Mouse (Mus musculus): ENCODE results near the gene Rccd1. TPM values are rescaled to one million over a fixed set of nuclear protein-coding genes. Genes with fewer than 3 reads are reported as not detected.
A peak's percentile ranks its signal among the peaks of the same experiment; 100 is the strongest.

Gene Rccd1
- 10.8 and 12.2 TPM in 2 replicates for polyA plus RNA-seq (2012; rRNA removed)

DNA sequence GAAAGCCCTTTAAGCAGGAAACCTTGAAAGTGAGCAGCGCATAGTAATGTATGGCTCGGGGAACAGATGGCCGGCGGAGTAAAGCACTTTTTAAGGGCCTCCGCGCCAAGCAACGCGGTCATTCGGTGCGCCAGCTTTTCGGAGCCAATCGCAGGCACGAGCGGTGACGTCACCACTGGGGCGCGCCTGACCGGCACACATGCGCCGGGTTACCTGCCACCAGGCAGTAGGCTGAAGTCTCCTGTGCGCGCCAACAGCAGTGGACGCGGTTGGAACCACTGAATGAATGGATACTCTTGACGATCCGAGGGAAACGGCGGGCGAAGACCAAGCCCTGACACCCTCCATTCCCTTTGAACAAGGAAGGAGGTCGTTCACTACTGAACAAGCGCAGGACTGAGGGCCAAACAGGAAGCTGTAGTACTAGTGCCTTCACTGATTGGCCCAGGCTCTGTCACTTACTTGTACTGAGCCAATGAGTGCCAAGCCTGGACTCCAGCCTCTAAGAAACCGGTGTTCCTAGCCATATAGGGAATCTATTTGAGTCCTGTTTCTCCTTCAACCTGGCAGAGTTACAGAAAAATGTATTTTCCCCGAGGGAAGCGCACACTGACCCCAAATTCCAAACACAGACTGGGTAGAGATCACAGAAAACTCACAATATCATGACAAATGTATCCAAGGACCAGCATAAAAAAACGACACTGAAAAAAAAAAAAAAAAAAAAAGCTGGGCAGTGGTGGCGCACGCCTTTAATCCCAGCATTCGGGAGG lies at the start of gene Rccd1:
Gene Rccd1 (minus strand): TSS at position 412 of the 773 bp plus-strand sequence.
- Histone ChIP-seq H3K4me1 (ENCODE audit: control insufficient read depth, insufficient read depth, low read length) (peaks cover 3% of the 10 kb centered on the region; the same call in 1 of the 2 replicates), H3K4me3 (replicated peaks; ENCODE audit: extremely low read depth, low read depth, low read length) (peak within 1 kb of the TSS; percentile 80)
- under 1% methylated on average over 38 of the region's 38 CpGs for WGBS
- TF ChIP-seq CTCF (IDR thresholded peaks at IDR 0.05; ENCODE audit: insufficient read depth, low read length) (no peak), POLR2A (IDR thresholded peaks at IDR 0.05; ENCODE audit: borderline replicate concordance, extremely low read depth, low read depth, low read length) (peak; percentile 85; the same call in 1 of the 2 replicates)
- peak; percentile 96 for DNase-seq

DNA sequence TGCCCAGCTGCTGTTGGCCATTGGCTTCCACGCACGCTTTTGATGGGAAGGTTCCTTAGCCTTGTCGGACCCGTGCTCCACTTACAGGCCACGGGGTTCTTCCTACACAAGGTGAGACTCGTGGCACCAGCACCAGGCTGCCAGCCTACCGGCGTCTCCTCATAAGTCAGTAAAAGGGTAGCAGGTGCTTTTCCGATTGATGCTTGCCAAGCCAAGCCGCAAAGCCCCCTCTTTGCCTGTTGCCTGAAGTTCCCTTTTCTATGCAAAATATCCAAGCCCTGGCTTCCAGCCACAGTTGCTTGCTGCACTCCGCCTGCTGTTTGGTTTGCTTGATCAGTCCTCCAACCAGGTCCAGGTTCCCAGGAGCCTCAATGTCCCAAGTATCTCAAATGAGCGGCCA lies 49.6 kb upstream of the Rccd1 start:
- peaks cover 15% of the 10 kb centered on the region for H3K4me1 ChIP-seq (ENCODE audit: control insufficient read depth, insufficient read depth, low read length)
- H3K4me3 ChIP-seq (replicated peaks; ENCODE audit: extremely low read depth, low read depth, low read length), result no peak overlapping the region
- TF ChIP-seq POLR2A (IDR thresholded peaks at IDR 0.05; ENCODE audit: borderline replicate concordance, extremely low read depth, low read depth, low read length), result no peak
- no peak for TF ChIP-seq CTCF (IDR thresholded peaks at IDR 0.05; ENCODE audit: insufficient read depth, low read length)
- DNase-seq, result no peak
- 70% methylated on average over 12 of the region's 12 CpGs for WGBS

DNA sequence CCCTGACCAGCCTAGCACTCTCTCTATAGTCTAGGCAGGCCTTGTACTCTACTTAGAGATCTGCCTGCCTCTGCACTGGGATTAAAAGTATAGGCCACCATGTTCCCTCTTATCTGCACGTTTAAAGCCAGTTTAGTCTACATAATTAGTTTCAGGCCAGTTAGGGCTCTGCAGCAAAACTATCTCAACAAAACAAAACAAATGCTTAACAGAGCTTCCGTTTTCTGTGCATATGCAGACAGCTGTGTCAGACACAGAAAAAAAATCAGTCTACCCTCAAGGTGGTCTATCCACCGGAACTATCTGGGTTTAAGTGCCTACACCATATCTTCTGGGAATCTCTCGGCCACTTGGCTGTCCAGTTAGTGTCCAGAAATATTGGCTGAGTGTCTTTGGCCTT lies 49.1 kb upstream of the Rccd1 start:
- TF ChIP-seq CTCF (IDR thresholded peaks at IDR 0.05; ENCODE audit: insufficient read depth, low read length) (no peak), POLR2A (IDR thresholded peaks at IDR 0.05; ENCODE audit: borderline replicate concordance, extremely low read depth, low read depth, low read length) (no peak)
- DNase-seq, result no peak
- Histone ChIP-seq H3K4me1 (ENCODE audit: control insufficient read depth, insufficient read depth, low read length) (peaks cover 16% of the 10 kb centered on the region), H3K4me3 (replicated peaks; ENCODE audit: extremely low read depth, low read depth, low read length) (no peak overlapping the region)
- WGBS, result 71% methylated on average over 4 of the region's 4 CpGs

DNA sequence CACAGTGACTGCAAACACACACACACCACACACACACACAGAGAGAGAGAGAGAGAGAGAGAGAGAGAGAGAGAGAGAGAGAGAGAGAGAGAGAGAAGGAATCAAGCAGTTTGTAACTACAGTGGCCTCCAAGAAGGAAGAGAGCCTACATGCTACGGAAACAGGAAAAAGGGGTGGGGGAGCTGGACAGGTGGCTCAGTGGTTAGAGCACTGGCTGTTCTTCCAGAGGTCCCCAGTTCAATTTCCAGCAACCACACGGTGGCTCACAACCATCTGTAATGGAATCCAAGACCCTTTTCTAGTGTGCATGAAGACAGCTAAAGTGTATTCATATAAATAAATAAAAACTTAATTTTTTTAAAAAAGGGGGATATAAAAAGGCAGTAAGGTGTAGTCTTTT lies 48.4 kb upstream of the Rccd1 start:
- DNase-seq, result no peak
- TF ChIP-seq CTCF (IDR thresholded peaks at IDR 0.05; ENCODE audit: insufficient read depth, low read length) (no peak), POLR2A (IDR thresholded peaks at IDR 0.05; ENCODE audit: borderline replicate concordance, extremely low read depth, low read depth, low read length) (no peak)
- H3K4me3 ChIP-seq (replicated peaks; ENCODE audit: extremely low read depth, low read depth, low read length), result no peak overlapping the region
- H3K4me1 ChIP-seq (ENCODE audit: control insufficient read depth, insufficient read depth, low read length), result peaks cover 13% of the 10 kb centered on the region
- WGBS, result 33% methylated on average over 2 of the region's 2 CpGs

DNA sequence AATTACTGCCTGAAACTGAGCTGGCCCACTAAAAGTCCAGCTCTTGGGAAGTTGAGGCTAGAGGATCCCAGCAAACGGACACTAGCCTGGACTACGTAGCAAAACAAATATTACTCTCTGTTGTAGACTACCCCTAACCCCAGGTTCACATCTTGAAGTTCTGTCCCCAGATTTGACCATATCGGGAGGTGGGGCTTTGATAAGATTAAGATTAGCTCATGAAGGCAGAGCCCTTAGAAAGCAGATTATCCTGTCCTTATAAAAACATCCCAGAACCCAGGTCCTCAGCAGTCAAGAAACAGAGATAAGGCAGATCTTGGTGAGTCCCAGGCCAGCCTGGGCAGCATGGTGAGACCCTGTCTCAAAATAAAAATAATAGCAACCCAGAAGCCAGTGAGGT lies 47.9 kb upstream of the Rccd1 start:
- TF ChIP-seq POLR2A (IDR thresholded peaks at IDR 0.05; ENCODE audit: borderline replicate concordance, extremely low read depth, low read depth, low read length) (no peak), CTCF (IDR thresholded peaks at IDR 0.05; ENCODE audit: insufficient read depth, low read length) (no peak)
- Histone ChIP-seq H3K4me3 (replicated peaks; ENCODE audit: extremely low read depth, low read depth, low read length) (no peak overlapping the region), H3K4me1 (ENCODE audit: control insufficient read depth, insufficient read depth, low read length) (peaks cover 11% of the 10 kb centered on the region)
- WGBS, result 82% methylated on average over 3 of the region's 3 CpGs
- no peak for DNase-seq

DNA sequence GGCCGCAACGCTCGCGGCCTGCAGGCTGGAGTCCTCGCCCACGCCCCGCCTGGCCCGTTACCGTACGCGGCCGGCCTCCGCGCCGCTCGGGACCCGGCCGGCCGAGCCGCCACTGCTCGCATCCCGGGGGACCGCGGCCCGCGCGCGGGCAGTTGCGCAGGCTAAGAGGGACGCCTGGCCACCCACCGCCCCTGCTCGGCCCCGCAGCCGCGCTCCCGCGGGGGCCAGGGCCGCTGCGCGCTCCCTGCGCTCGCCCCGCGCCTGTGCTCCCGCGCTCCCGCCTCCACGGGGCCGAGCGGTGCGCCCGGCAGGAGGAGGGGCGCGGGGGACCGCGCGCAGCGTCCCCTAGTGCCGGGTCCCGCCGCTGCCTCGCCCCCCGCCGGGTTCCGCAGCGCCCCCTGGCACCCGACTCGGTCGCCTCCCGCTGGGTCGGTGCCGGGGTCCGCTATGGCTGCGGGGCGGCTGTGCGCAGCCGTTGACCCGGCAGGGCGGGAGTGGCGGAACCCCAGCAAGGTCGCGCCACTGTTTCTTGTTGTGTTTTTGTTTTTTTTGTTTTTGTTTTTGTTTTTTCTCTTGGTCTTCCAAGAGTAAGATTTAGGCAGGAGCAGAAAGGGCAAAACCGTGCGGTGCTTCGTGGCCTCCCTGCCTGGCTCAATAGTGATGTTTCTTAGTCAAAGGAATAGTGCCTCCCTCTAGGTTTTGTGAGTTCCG lies 46.9 kb upstream of the Rccd1 start, which contains the start of gene Man2a2:
Gene Man2a2 (minus strand): TSS at position 335 of the 711 bp plus-strand sequence.
- peaks cover 11% of the 10 kb centered on the region for H3K4me1 ChIP-seq (ENCODE audit: control insufficient read depth, insufficient read depth, low read length)
- WGBS, result under 1% methylated on average over 85 of the region's 86 CpGs
- peak; percentile 74 for DNase-seq
- peak within 1 kb of the TSS; percentile 53 for H3K4me3 ChIP-seq (replicated peaks; ENCODE audit: extremely low read depth, low read depth, low read length)
- TF ChIP-seq CTCF (IDR thresholded peaks at IDR 0.05; ENCODE audit: insufficient read depth, low read length) (no peak), POLR2A (IDR thresholded peaks at IDR 0.05; ENCODE audit: borderline replicate concordance, extremely low read depth, low read depth, low read length) (0 out of 2 replicates have a peak, but pooled peaks have one; percentile 2)

DNA sequence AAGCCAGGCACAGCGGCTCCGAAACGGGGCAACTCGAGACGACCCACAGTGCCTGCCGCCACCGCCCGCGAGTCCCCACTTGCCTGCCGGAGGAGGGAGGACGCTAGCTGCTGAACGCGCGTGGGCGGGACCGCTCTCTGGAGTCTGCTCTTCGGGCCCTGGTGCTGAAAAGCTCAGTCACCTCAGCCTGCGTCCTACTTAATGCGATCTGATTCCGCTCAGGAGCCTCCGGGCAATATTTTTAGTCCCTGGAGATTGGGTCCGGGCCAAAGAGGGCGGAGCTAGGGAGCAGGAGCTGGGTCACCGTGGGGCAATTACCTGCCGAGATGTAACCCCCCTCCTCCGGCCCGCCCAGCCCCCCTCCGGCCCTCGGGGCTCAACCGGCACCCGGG lies 46.4 kb upstream of the Rccd1 start:
- DNase-seq, result peak; percentile 79
- Histone ChIP-seq H3K4me3 (replicated peaks; ENCODE audit: extremely low read depth, low read depth, low read length) (peak overlapping the region; percentile 53), H3K4me1 (ENCODE audit: control insufficient read depth, insufficient read depth, low read length) (peaks cover 11% of the 10 kb centered on the region)
- WGBS, result under 1% methylated on average over 31 of the region's 31 CpGs
- TF ChIP-seq POLR2A (IDR thresholded peaks at IDR 0.05; ENCODE audit: borderline replicate concordance, extremely low read depth, low read depth, low read length) (peak; percentile 38; the same call in 1 of the 2 replicates), CTCF (IDR thresholded peaks at IDR 0.05; ENCODE audit: insufficient read depth, low read length) (no peak)

DNA sequence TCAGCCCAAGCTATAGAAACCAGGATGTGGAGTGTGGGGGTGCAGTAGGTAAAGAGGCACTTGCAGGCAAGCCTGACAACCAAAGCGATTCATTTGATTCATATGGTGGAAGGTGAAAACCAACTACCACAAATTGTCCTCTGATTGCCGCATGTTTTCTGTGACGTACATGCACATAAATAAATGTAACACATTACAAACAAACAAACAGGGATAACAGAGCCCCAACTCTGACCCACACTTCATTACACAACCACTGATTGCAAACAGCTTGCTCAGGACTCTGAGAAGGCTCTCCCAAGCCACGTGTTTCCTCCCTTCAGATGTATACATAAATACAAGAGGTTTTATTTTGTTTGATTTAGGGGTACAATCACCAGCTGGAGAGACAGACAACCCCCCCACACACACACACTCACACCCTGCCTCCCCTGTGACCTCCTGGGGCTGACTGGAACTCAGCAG lies 45.7 kb upstream of the Rccd1 start:
- Histone ChIP-seq H3K4me3 (replicated peaks; ENCODE audit: extremely low read depth, low read depth, low read length) (peak overlapping the region; percentile 53), H3K4me1 (ENCODE audit: control insufficient read depth, insufficient read depth, low read length) (peaks cover 11% of the 10 kb centered on the region)
- TF ChIP-seq CTCF (IDR thresholded peaks at IDR 0.05; ENCODE audit: insufficient read depth, low read length), result no peak
- TF ChIP-seq POLR2A (IDR thresholded peaks at IDR 0.05; ENCODE audit: borderline replicate concordance, extremely low read depth, low read depth, low read length), result no peak
- DNase-seq, result no peak
- 24% methylated on average over 4 of the region's 4 CpGs for WGBS

DNA sequence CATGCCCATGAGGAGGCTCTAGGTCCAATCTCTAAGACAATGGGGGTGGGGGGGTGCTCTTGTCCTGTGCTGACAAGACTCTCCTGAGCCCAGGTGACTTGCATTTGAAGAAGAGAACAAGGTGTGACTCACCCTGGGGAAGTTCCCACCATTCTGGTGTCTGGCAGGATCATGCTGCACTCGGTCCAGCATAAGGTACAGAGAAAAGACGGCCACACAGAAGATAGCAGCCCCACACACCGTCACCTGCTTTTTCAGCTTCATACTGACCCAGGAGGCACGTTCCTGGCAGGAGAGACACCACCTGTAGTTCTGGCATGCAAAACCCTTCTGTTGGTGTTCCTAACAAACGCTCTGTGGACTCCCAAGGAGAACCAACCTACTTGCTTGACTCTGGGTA lies 45.2 kb upstream of the Rccd1 start:
- no peak for TF ChIP-seq POLR2A (IDR thresholded peaks at IDR 0.05; ENCODE audit: borderline replicate concordance, extremely low read depth, low read depth, low read length)
- TF ChIP-seq CTCF (IDR thresholded peaks at IDR 0.05; ENCODE audit: insufficient read depth, low read length), result no peak
- no peak for DNase-seq
- Histone ChIP-seq H3K4me3 (replicated peaks; ENCODE audit: extremely low read depth, low read depth, low read length) (no peak overlapping the region), H3K4me1 (ENCODE audit: control insufficient read depth, insufficient read depth, low read length) (peaks cover 11% of the 10 kb centered on the region)
- WGBS, result 49% methylated on average over 5 of the region's 5 CpGs
